Mouse (Mus musculus): ENCODE data around the gene Sept11. TPM values are rescaled to one million over a fixed set of nuclear protein-coding genes. Genes with fewer than 3 reads are reported as not detected.

Sept11 gene
- polyA plus RNA-seq, 1 experiment from 2014 or later = 176 TPM

- Histone ChIP-seq H3K4me1 (ENCODE audit: control insufficient read depth, insufficient read depth, low read length) (peaks cover 25% of the 10 kb centered on the region), H3K36me3 (ENCODE audit: control insufficient read depth, insufficient read depth, low read length) (no peaks in the 10 kb centered on the region), H3K27me3 (ENCODE audit: control insufficient read depth, insufficient read depth, low read length) (no peaks in the 10 kb centered on the region), H3K9me3 (ENCODE audit: control insufficient read depth, low read depth, low read length) (no peaks in the 10 kb centered on the region), H3K9ac (replicated peaks; ENCODE audit: low read depth, low read length) (no peak overlapping the region), H3K4me2 (replicated peaks; ENCODE audit: low read depth, low read length) (peak overlapping the region; percentile 84; the same call in 1 of the 2 replicates), H3K27ac (ENCODE audit: low read length) (no peak overlapping the region), H3K4me3 (ENCODE audit: low read depth, low read length) (peak overlapping the region; percentile 87; the same call in 1 of the 2 replicates)
- 44% methylated on average over 3 of the region's 3 CpGs for WGBS
- ATAC-seq (ENCODE audit: insufficient number of reproducible peaks, insufficient read depth, low FRiP score, low read depth) = no peak
These were observed 2.0 kb upstream of the Sept11 start for GRCm38 (mm10) chr5:93091266-93091665.

- Histone ChIP-seq H3K9ac (replicated peaks; ENCODE audit: low read depth, low read length) (peak overlapping the region; percentile 87), H3K4me1 (ENCODE audit: control insufficient read depth, insufficient read depth, low read length) (peaks cover 35% of the 10 kb centered on the region), H3K27me3 (ENCODE audit: control insufficient read depth, insufficient read depth, low read length) (no peaks in the 10 kb centered on the region), H3K9me3 (ENCODE audit: control insufficient read depth, low read depth, low read length) (no peaks in the 10 kb centered on the region), H3K36me3 (ENCODE audit: control insufficient read depth, insufficient read depth, low read length) (no peaks in the 10 kb centered on the region), H3K4me3 (ENCODE audit: low read depth, low read length) (peak overlapping the region; percentile 87), H3K4me2 (replicated peaks; ENCODE audit: low read depth, low read length) (peak overlapping the region; percentile 84), H3K27ac (ENCODE audit: low read length) (peak overlapping the region; percentile 94)
- ATAC-seq (ENCODE audit: insufficient number of reproducible peaks, insufficient read depth, low FRiP score, low read depth) = 0 out of 2 replicates have a peak, but pooled peaks have one; percentile 14
- 3% methylated on average over 28 of the region's 28 CpGs for WGBS
These were observed 973 bp upstream of the Sept11 start for GRCm38 (mm10) chr5:93092147-93092781.

GRCm38 (mm10) chr5:93093638-93094527 is 646 bp downstream of the Sept11 start:
- no peaks in the 10 kb centered on the region for H3K27me3 ChIP-seq (ENCODE audit: control insufficient read depth, insufficient read depth, low read length)
- H3K9me3 ChIP-seq (ENCODE audit: control insufficient read depth, low read depth, low read length) = no peaks in the 10 kb centered on the region
- H3K36me3 ChIP-seq (ENCODE audit: control insufficient read depth, insufficient read depth, low read length) = no peaks in the 10 kb centered on the region
- WGBS = under 1% methylated on average over 50 of the region's 50 CpGs
- peaks cover 51% of the 10 kb centered on the region for H3K4me1 ChIP-seq (ENCODE audit: control insufficient read depth, insufficient read depth, low read length)
- peak overlapping the region; percentile 87 for H3K4me3 ChIP-seq (ENCODE audit: low read depth, low read length)
- peak overlapping the region; percentile 94 for H3K27ac ChIP-seq (ENCODE audit: low read length)
- peak overlapping the region; percentile 84 for H3K4me2 ChIP-seq (replicated peaks; ENCODE audit: low read depth, low read length)
- H3K9ac ChIP-seq (replicated peaks; ENCODE audit: low read depth, low read length) = peak overlapping the region; percentile 87
- peak; percentile 30 for ATAC-seq (ENCODE audit: insufficient number of reproducible peaks, insufficient read depth, low FRiP score, low read depth)

GRCm38 (mm10) chr5:93095301-93095700 is 2.1 kb downstream of the Sept11 start:
- 61% methylated on average over 7 of the region's 7 CpGs for WGBS
- Histone ChIP-seq H3K36me3 (ENCODE audit: control insufficient read depth, insufficient read depth, low read length) (no peaks in the 10 kb centered on the region), H3K4me2 (replicated peaks; ENCODE audit: low read depth, low read length) (peak overlapping the region; percentile 84), H3K9ac (replicated peaks; ENCODE audit: low read depth, low read length) (no peak overlapping the region), H3K9me3 (ENCODE audit: control insufficient read depth, low read depth, low read length) (no peaks in the 10 kb centered on the region), H3K4me3 (ENCODE audit: low read depth, low read length) (peak overlapping the region; percentile 87), H3K4me1 (ENCODE audit: control insufficient read depth, insufficient read depth, low read length) (peaks cover 60% of the 10 kb centered on the region), H3K27me3 (ENCODE audit: control insufficient read depth, insufficient read depth, low read length) (no peaks in the 10 kb centered on the region), H3K27ac (ENCODE audit: low read length) (no peak overlapping the region)
- no peak for ATAC-seq (ENCODE audit: insufficient number of reproducible peaks, insufficient read depth, low FRiP score, low read depth)

GRCm38 (mm10) chr5:93097204-93097906 is 4.1 kb downstream of the Sept11 start:
- H3K27ac ChIP-seq (ENCODE audit: low read length) = no peak overlapping the region
- no peaks in the 10 kb centered on the region for H3K36me3 ChIP-seq (ENCODE audit: control insufficient read depth, insufficient read depth, low read length)
- no peak overlapping the region for H3K9ac ChIP-seq (replicated peaks; ENCODE audit: low read depth, low read length)
- ATAC-seq (ENCODE audit: insufficient number of reproducible peaks, insufficient read depth, low FRiP score, low read depth) = no peak
- 0 out of 2 replicates have a peak overlapping the region, but pooled peaks have one; percentile 0 for H3K4me2 ChIP-seq (replicated peaks; ENCODE audit: low read depth, low read length)
- no peaks in the 10 kb centered on the region for H3K27me3 ChIP-seq (ENCODE audit: control insufficient read depth, insufficient read depth, low read length)
- H3K4me1 ChIP-seq (ENCODE audit: control insufficient read depth, insufficient read depth, low read length) = peaks cover 66% of the 10 kb centered on the region
- H3K9me3 ChIP-seq (ENCODE audit: control insufficient read depth, low read depth, low read length) = no peaks in the 10 kb centered on the region
- H3K4me3 ChIP-seq (ENCODE audit: low read depth, low read length) = no peak overlapping the region
- 63% methylated on average over 13 of the region's 13 CpGs for WGBS

GRCm38 (mm10) chr5:93098219-93098618 is 5.0 kb downstream of the Sept11 start:
- H3K4me1 ChIP-seq (ENCODE audit: control insufficient read depth, insufficient read depth, low read length) = peaks cover 70% of the 10 kb centered on the region
- no peak for ATAC-seq (ENCODE audit: insufficient number of reproducible peaks, insufficient read depth, low FRiP score, low read depth)
- 55% methylated on average over 6 of the region's 6 CpGs for WGBS
- H3K9me3 ChIP-seq (ENCODE audit: control insufficient read depth, low read depth, low read length) = no peaks in the 10 kb centered on the region
- H3K9ac ChIP-seq (replicated peaks; ENCODE audit: low read depth, low read length) = no peak overlapping the region
- no peak overlapping the region for H3K4me2 ChIP-seq (replicated peaks; ENCODE audit: low read depth, low read length)
- H3K27ac ChIP-seq (ENCODE audit: low read length) = no peak overlapping the region
- H3K4me3 ChIP-seq (ENCODE audit: low read depth, low read length) = no peak overlapping the region
- H3K36me3 ChIP-seq (ENCODE audit: control insufficient read depth, insufficient read depth, low read length) = no peaks in the 10 kb centered on the region; the same call in 1 of the 2 replicates
- H3K27me3 ChIP-seq (ENCODE audit: control insufficient read depth, insufficient read depth, low read length) = no peaks in the 10 kb centered on the region

- no peak overlapping the region for H3K27ac ChIP-seq (ENCODE audit: low read length)
These were observed 5.6 kb downstream of the Sept11 start for GRCm38 (mm10) chr5:93098811-93099210.

GRCm38 (mm10) chr5:93100906-93101305 is 7.7 kb downstream of the Sept11 start:
- Histone ChIP-seq H3K9me3 (ENCODE audit: control insufficient read depth, low read depth, low read length) (no peaks in the 10 kb centered on the region), H3K4me2 (replicated peaks; ENCODE audit: low read depth, low read length) (no peak overlapping the region), H3K27ac (ENCODE audit: low read length) (peak overlapping the region; percentile 69; the same call in 1 of the 2 replicates), H3K27me3 (ENCODE audit: control insufficient read depth, insufficient read depth, low read length) (no peaks in the 10 kb centered on the region), H3K4me1 (ENCODE audit: control insufficient read depth, insufficient read depth, low read length) (peaks cover 59% of the 10 kb centered on the region), H3K4me3 (ENCODE audit: low read depth, low read length) (no peak overlapping the region), H3K9ac (replicated peaks; ENCODE audit: low read depth, low read length) (no peak overlapping the region), H3K36me3 (ENCODE audit: control insufficient read depth, insufficient read depth, low read length) (no peaks in the 10 kb centered on the region; the same call in 1 of the 2 replicates)
- no peak for ATAC-seq (ENCODE audit: insufficient number of reproducible peaks, insufficient read depth, low FRiP score, low read depth)
- 86% methylated on average over 4 of the region's 4 CpGs for WGBS

More at GRCm38 (mm10) chr5:93098811-93099210, 5.6 kb downstream of the Sept11 start:
- no peaks in the 10 kb centered on the region for H3K27me3 ChIP-seq (ENCODE audit: control insufficient read depth, insufficient read depth, low read length)
- H3K4me2 ChIP-seq (replicated peaks; ENCODE audit: low read depth, low read length) = no peak overlapping the region; the same call in 1 of the 2 replicates
- H3K4me1 ChIP-seq (ENCODE audit: control insufficient read depth, insufficient read depth, low read length) = peaks cover 70% of the 10 kb centered on the region
- ATAC-seq (ENCODE audit: insufficient number of reproducible peaks, insufficient read depth, low FRiP score, low read depth) = no peak
- H3K9me3 ChIP-seq (ENCODE audit: control insufficient read depth, low read depth, low read length) = no peaks in the 10 kb centered on the region
- no peak overlapping the region for H3K9ac ChIP-seq (replicated peaks; ENCODE audit: low read depth, low read length)
- H3K36me3 ChIP-seq (ENCODE audit: control insufficient read depth, insufficient read depth, low read length) = no peaks in the 10 kb centered on the region; the same call in 1 of the 2 replicates
- WGBS = 51% methylated on average over 14 of the region's 14 CpGs
- H3K4me3 ChIP-seq (ENCODE audit: low read depth, low read length) = no peak overlapping the region
